Mouse (Mus musculus) bone marrow, adult 2 months (tissue): ENCODE measurements around the gene Pde4d.

ENCODE experiments used
- CTCF ChIP-seq: fragments of 200-500 bp; IDR thresholded peaks from 2 replicates; pipeline ENCODE4 v1.5.1; 2011; ENCODE audit warnings: low read length, control low read depth; ENCODE audit not compliant: control insufficient read depth, insufficient read depth
- POLR2A ChIP-seq: fragments of 200-500 bp; IDR thresholded peaks from 2 replicates; pipeline ENCODE4 v1.6.1; 2011; ENCODE audit warnings: low read depth, mild to moderate bottlenecking, control low read depth, low read length, borderline replicate concordance; ENCODE audit not compliant: control insufficient read depth

- no peak for TF ChIP-seq CTCF
- no peak for TF ChIP-seq POLR2A
Observed at GRCm38 (mm10) chr13:108552288-108552687, 102.5 kb downstream of the Pde4d start.
